Mouse (Mus musculus) brain, embryonic 14.5 days (tissue): ENCODE results near the gene Lrrc75a.

Experiments
- CTCF ChIP-seq: fragments of 200-500 bp; IDR thresholded peaks from 2 replicates; pipeline ENCODE4 v1.5.1; 2012; ENCODE audit warnings: inconsistent platforms, mild to moderate bottlenecking, moderate library complexity, borderline replicate concordance; ENCODE audit not compliant: insufficient read depth, insufficient read length; ENCODE audit errors: extremely low read depth
- POLR2A ChIP-seq: fragments of 200-500 bp; IDR thresholded peaks from 2 replicates; pipeline ENCODE4 v1.6.1; 2012; ENCODE audit warnings: mild to moderate bottlenecking, inconsistent platforms, borderline replicate concordance; ENCODE audit not compliant: poor library complexity, insufficient read depth, insufficient read length, severe bottlenecking; ENCODE audit errors: extremely low read depth

DNA sequence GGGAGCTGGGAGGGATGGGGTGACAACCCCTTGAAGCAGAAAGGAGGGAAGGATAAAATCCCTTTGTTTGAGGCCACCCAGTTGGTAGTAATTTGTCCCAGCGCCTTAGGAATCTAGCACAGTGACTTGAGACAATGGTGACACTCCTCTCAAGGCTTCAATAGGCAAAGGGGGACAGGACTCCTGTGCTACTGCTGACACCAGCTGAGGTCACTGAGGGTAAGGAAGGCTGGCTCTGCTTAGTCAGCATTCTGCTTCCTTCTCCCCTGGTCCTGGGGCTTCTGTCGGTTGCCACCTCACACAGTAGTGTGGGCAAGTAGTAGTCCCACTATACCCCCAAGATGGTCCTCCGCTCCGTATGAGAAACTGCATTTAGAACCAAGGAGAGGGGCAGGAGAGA, 17.2 kb downstream of the Lrrc75a start:
- TF ChIP-seq POLR2A (no peak), CTCF (no peak)
